Mouse (Mus musculus): Measurements from ENCODE around the gene Adam23. TPM values are rescaled to one million over a fixed set of nuclear protein-coding genes. Genes with fewer than 3 reads are reported as not detected.

Gene Adam23
- total RNA-seq (2021) = 100 to 1,000 TPM; 132 to 176 TPM

DNA sequence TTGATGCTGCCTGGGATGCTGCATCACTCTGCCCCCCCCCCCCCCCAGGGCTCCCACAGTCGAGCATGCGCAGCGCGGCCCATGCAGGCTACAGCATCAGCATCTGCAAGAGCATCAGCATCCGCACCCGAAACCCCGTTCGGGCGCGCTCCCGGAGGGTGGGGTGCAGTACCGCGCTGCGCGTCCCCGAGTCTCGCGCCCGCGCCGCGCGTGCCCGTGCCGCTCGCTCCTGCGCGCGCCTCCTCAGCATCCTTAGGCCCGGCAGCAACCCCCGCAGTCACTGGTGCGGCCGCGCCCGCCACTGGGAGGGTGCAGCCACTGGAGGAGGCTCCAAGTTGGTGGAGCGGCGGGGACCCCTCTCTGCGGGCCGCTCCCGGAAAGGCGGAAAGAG, at the start of gene Adam23:
Gene Adam23, plus strand, starts transcription at position 236 of the 391 bp plus-strand sequence.
- intact Hi-C loops (cut with DNase I) = loop anchor here (2.0 to 5.0 kb wide), 3 partner anchors 13 to 268 kb away; partner anchors contain the start of genes Eef1b2 and Ndufs1
- DNase-seq (ENCODE audit: low spot score in 2 of 2) = peak; percentile 85 to 91

DNA sequence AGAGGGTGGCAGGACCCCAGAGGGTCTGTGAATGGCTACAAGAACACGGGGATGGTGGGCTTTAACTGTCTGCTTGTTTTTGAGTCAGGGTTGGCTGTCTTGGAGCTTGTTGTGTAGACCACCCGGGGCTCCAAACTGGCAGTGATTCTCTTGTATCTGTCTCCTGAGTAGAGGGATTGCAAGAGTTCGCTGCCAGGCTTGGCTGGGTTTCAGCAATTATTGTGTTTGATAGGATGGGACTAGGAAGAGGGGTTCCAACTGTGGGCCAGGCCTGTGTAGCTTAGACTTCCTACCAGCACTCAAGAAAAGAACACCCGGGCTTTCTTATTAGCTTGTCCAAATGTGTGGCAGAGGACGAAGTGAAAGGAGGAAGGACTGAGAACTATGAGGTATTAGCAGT, 44.6 kb upstream of the Adam23 start:
- intact Hi-C loops (cut with DNase I) = no loop called here
- no peak for DNase-seq (ENCODE audit: low spot score in 2 of 2)

DNA sequence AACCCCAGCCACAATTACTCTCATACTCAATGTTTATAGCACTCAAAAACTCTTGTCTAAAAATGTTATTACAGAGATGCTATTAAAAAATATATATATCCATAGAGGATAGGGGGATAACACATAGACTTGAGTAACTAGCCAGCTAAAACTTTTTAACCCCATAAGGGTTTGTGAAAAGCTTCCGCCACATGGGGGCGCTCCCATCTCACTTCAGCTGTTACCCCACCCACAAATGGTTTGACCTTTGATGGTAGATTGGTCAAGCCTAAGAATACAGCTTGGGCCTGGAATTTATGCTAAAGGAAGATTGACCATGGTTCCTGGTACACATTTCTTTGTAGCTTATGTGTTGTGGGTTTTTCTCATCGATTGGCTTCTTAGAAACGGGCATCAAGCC, 42.1 kb upstream of the Adam23 start:
- peak in 1 of 2 experiments; percentile 8 for DNase-seq (ENCODE audit: low spot score in 2 of 2)
- intact Hi-C loops (cut with DNase I) = loop anchor here (2.0 kb wide), 1 partner anchor 253 kb away; no protein-coding TSS in a partner anchor

DNA sequence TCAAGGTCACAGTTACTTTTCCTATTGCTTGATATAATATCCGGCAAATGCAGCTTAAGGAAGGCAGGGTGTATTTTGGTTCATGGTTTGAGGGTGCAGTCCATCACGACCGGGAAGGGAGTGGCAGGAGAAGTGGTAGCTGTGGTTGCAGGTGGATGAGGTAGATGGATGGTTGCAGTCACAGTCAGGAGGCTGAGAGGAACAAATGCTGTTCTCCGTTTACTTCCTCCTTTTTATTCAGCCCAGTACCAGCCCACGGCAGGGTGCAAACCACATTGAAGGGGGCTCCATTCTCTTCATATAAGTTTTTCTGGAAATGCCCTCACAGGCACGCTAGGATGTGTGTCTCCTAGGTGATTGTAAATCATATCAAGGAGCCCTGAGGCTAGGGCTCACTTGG, 37.3 kb upstream of the Adam23 start:
- DNase-seq (ENCODE audit: low spot score in 2 of 2) = no peak
- intact Hi-C loops (cut with DNase I) = no loop called here

DNA sequence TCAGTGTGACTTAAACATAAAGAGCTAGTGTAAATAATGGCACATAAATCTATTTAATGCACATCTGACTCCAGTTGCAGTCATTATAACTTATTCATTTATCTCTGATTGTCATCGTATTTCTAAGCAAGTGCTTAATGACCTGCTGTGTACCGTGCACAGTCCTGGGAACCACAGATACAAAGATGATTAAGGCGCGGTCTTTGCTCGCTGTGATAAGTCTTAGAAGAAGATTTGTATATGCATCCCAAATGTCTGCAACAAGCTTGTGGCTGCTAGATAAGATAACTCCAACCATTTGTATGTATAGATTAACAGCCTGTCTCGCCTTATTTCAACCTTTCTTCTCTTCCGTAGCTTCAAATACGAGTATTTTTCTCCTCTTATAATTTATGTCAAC, 27.2 kb upstream of the Adam23 start:
- no peak for DNase-seq (ENCODE audit: low spot score in 2 of 2)
- intact Hi-C loops (cut with DNase I) = no loop called here

DNA sequence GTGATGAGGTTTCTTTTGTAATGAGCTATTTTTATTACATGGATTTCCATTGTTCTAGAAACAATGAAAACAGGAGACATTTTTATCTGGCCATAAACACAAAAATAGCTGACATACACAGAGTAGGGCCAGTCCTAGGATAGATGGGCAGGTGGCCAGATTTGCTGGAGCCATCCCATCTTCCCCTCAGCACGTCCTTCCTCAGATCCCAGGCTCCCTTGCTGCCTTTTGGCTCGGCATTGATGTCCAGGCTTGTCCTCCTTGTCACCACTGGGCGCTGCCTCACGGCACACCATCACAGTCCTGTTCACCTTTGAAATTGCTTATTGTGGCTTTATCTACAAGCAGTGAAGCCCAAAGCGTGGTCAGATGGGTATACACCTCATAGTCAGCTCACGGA, 15.0 kb upstream of the Adam23 start:
- intact Hi-C loops (cut with DNase I) = no loop called here
- no peak for DNase-seq (ENCODE audit: low spot score in 2 of 2)

DNA sequence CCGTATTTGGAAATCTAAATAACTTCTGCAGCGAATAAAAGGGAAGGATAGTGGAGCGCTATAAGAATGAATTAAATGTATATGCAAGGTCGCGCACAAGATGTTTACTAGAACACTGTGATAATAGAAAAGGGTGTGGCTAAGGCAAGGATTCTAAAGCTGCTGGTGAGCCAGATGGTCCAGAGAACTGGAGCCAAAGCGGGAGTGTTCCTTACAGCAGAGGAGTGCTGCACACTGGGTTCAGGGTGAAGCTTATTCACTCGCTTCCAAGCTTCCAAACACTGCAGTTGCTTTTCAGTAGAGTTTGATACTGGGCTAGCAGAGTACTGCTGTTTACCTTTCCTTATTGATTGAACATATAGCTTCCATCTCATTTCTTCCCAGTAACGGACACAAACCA, 14.5 kb upstream of the Adam23 start:
- DNase-seq (ENCODE audit: low spot score in 2 of 2) = peak in 1 of 2 experiments; percentile 17

DNA sequence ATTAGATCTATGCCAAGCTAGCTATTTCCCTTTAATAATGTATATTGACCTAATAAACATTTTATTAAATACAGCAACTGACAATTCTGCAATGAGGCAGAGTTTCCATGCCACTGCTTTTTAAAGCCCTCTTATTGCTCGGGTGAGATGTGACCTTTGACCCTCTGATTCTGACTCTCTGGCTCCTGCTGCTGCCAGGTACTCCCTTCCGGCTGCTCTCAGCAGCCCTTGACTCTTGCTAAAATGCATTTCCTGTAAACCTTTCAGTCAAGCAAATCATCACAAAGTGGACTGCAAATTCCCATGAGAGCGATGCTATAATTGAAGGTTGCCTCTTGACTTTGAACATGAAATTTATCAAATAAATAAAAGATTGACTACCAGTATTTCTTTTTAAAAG, 13.8 kb upstream of the Adam23 start:
- DNase-seq (ENCODE audit: low spot score in 2 of 2) = no peak

More for the DNA sequence above, 14.5 kb upstream of the Adam23 start:
- intact Hi-C loops (cut with DNase I) = no loop called here

DNA sequence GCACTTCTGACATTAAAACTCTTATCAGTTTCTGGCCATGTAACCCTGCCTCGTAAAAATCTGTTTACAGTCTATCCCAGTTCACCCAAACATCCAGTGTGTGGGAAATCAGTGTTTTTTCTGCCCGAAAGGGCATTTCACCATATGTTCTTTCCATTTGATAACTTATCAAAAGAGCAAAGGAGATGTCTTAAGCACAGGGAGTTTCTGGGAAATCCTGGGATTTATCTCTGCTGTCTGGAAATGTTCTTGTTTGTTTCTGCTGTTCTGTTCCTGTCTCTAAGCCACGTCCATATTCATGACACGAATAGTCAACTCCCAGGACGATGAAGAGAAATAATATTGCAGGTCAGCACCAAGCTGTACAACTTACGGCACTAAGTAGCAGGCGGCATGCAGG, 11.6 kb upstream of the Adam23 start:
- DNase-seq (ENCODE audit: low spot score in 2 of 2) = no peak
- intact Hi-C loops (cut with DNase I) = no loop called here

More for the DNA sequence above, 13.8 kb upstream of the Adam23 start:
- intact Hi-C loops (cut with DNase I) = no loop called here

DNA sequence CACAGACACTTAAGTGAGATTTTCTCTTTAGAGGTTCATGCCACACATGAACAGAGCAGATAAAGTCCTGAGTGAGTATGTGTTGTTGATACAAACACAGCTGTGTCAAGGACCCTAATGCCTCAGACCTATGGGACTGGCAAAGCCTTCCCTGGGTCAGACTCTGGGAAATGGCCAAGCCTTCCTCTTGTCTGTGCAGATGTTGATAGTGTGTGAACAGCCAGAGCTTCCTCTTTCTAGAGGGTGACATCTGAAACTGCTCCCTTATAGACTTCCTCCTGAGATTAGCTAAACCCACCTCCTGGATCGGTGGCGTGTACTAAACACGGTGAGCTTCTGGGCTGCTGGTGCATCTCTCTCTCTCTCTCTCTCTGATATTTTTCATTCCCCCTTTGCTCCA, 8.2 kb upstream of the Adam23 start:
- intact Hi-C loops (cut with DNase I) = no loop called here
- DNase-seq (ENCODE audit: low spot score in 2 of 2) = no peak

DNA sequence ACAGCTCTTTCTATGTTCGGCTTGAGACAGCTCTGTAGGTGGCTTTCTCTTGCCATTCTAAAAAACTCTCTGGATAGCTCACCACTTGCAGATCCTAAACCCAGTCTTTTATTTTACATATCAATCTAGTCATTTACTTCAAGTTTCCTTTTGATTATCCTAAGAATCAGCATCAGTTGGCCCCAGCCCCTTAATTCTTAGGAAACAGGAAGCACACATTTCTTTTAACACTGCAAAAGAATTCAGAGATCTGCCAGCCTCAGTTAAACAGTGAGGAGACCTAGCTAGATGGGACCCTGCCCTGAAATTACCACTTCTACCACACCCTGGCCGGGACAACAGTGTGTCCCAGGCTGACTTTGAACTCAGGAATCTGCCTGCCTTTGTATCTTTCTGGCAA, 3.5 kb upstream of the Adam23 start:
- DNase-seq (ENCODE audit: low spot score in 2 of 2) = no peak
- intact Hi-C loops (cut with DNase I) = no loop called here

DNA sequence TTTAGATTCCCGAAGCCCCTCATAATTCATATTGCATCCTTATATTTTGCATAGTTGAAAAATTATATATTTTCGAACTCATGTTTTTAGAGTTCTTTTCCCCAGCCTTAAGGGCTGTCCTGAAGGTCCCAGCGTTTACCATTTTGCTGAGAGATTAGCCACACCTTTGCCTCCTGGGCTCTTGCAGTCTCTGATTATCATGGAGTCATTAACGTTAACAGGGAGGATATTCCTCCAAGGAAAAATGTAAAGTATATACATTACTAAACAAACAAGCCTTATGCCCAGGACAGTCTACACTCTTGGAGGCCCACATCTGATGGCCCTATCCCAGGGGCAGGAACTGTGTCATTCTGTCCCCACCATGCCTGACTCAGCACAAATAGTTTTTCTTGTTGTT, 3.1 kb upstream of the Adam23 start:
- no peak for DNase-seq (ENCODE audit: low spot score in 2 of 2)
- intact Hi-C loops (cut with DNase I) = no loop called here

DNA sequence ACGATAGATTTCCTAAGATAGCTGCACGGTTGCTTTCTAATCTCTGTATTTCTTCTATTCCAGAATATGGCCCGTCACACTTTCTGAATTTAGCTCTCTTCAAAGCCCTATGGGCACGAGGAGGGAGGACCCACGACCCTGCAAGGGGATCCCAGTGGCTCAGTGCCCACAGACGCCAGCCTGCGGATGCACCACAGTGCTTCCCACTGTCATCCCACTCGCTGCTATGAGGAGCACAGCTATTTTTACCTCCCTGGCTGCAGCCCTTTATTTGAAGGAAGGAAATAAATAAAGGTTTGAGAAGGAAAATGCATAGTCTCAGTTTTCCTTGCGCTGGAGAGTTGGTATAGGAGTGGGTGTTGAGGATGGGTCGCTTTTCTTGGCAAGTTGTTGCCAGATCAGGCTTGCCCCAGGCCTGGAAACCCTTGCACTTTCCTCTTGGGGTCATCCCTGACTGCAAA, 512 bp upstream of the Adam23 start:
- intact Hi-C loops (cut with DNase I) = loop anchor here (2.0 to 5.0 kb wide), 3 partner anchors 14 to 268 kb away; partner anchors contain the start of genes Eef1b2 and Ndufs1
- peak; percentile 61 to 81 for DNase-seq (ENCODE audit: low spot score in 2 of 2)

DNA sequence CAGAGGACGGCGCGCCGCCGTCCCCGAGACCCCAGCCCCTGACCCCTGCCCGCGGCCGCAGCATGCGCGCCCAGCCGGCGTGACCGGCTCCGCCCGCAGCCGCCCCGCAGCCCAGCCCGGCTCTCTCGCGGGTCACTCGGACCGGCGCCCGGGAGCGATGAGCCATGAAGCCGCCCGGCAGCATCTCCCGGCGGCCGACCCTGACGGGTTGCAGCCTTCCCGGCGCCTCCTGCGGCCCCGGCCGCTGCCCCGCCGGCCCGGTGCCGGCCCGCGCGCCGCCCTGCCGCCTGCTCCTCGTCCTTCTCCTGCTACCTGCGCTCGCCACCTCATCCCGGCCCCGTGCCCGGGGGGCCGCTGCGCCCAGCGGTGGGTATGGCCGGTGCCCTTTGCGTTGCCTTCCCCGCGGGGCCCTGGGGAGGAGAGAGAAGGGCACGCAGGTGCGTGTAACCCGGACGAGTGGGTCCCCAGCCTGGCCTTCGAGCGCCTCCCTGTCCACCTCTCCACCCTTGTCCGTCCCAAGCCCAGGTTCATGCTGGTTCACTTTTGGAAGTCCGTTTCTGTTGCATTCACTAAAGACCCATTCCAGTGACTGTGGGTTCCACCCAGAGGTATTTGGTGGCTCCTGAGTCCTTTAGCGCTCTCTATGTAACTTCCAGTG, 485 bp downstream of the Adam23 start:
- intact Hi-C loops (cut with DNase I) = loop anchor here (5.0 kb wide), 2 partner anchors 169 to 269 kb away; partner anchors contain the start of genes Eef1b2 and Ndufs1
- DNase-seq (ENCODE audit: low spot score in 2 of 2) = peak; percentile 34 to 43

DNA sequence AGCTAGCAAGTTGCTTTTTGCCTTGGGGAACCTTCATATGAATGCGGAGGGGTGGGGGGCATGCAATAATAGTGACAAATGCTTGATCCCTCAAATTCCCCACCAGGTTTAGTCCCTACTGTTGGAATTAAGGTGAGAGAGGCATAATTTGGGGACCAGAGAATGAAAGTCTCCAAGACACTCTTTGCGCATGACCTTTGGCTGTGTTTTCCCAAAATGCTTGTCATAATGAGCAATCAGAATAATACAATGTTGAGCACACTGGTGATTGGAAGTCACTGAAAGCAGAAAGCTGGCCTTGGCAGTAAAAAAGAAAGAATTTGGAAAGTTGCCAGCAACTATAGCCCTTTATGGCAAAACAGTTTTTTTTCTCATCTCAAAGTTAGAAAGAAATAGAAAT, 1.0 kb downstream of the Adam23 start:
- no peak for DNase-seq (ENCODE audit: low spot score in 2 of 2)
- intact Hi-C loops (cut with DNase I) = loop anchor here (5.0 kb wide), 2 partner anchors 169 to 269 kb away; partner anchors contain the start of genes Eef1b2 and Ndufs1

DNA sequence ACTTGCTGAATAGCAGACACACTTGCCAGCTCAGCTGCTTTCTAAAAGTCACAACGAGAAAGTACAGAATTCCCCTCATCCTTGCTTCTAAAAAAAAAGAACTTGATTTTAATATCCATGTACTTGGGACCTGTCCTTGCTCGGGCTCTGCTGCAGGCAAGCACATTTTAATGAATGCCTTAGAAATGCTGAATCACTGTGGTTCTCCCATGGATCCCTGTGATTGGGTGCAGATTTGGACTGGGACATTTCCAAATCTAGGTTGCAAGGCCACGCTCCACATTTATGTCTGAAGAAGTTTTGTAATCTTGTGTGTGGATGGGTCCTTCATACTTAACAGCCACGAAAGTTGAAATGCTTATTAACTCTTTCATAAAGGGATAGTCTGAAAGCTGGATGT, 4.4 kb downstream of the Adam23 start:
- intact Hi-C loops (cut with DNase I) = no loop called here
- no peak for DNase-seq (ENCODE audit: low spot score in 2 of 2)

DNA sequence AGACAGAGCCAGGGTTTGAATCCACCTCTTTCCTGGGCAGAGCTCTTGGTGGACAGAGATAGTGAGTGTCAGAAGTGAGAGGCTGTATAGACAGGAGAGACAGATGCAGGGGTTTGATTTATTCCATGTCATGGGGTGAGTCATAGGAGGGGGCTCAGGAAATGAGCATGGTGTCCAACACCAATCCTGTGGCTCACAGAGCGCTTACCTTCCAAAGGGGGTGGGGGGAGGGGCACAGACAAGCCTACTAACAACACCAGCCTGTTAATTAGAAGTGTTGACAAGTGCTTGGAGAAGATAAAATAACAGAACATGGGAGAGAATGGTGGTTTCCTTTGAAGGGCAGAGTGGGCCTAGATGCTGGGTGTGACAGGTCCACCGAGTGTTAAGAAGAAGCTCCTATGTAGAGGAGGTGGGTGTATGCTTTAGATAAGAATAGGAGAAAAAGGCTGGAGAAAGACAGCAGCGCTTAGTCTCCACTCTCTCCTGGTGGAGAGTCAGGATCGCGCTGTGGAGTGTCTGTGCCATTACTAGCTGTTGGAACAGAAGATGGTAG, 7.7 kb downstream of the Adam23 start:
- intact Hi-C loops (cut with DNase I) = no loop called here
- DNase-seq (ENCODE audit: low spot score in 2 of 2) = no peak

DNA sequence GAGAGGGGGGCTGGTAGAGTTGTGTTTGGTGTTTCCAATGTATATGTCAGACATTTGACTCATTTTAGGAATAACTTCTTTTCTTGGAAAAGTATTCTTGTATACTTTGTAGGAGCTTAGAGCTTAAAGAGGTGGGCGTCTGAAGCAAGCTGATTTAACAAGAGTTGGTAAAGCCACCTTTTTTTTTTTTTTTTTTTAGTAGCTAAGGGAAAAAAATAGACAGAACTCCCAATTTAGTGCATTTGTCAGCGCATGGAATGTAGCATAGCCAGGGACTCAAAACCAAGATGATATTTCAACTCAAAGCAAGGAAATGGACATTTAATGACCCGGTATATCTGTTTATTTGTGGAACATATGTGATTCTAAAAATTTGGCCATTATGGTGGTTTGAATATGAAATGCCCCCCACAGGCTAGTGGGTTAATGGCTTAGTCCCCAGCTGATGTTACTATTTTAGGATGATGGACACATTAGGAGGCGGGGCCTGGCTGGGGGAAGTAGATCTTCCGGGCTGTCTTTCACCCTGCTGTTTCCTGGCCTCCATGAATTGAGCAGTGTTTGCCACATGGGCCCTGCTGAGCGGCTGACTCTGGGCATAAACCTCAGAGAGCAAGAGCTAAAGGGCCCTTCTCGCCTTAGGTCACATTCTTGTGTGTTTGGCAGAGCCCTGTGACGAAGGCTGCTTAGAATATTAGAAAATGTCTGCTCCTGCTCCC, 12.3 kb downstream of the Adam23 start:
- intact Hi-C loops (cut with DNase I) = loop anchor here (2.0 kb wide), 1 partner anchor 13 kb away; the partner anchor contains the start of gene Adam23
- peak in 1 of 2 experiments; percentile 60 for DNase-seq (ENCODE audit: low spot score in 2 of 2)

DNA sequence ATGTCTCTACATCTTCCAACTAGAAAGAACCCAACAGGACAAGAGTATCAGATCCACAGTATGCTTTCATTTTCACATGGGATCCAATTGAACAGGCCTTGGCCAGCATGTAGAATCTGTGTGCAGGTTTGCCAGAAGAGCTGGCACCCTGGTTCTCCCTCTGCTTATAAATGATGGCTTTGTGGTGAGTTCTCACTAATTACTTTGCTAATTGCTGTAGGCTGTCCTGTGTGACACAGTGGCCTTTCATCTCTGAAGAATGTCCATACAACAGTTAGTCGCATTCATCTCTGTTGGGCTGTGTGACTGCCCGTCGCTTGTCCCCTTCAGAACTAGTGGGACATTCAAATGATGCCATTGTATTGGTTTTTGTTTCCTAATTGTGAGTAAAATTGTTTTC, 13.5 kb downstream of the Adam23 start:
- intact Hi-C loops (cut with DNase I) = loop anchor here (2.0 kb wide), 1 partner anchor 14 kb away; the partner anchor contains the start of gene Adam23

DNA sequence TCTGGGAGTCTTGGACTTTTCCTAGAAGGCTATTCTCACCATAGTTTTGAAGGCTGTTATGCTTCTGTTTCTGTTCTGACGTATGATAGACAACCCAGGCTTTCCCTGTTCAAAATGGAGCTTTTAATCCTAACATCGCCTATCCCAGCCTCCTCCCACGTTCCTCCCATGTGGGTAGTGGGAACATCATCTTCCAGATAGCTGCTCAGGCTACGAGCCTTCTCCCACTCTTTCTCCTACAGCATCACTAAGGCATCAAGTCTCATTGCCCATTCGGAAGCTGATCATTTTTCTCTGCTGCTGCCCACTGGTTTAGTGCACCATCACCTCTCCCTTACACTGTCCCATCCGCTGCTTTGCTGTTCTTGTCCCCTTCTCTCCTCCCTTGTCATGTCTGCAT, 14.2 kb downstream of the Adam23 start:
- peak in 1 of 2 experiments; percentile 70 for DNase-seq (ENCODE audit: low spot score in 2 of 2)

More for the DNA sequence above, 13.5 kb downstream of the Adam23 start:
- DNase-seq (ENCODE audit: low spot score in 2 of 2) = peak in 1 of 2 experiments; percentile 52

More for the DNA sequence above, 14.2 kb downstream of the Adam23 start:
- intact Hi-C loops (cut with DNase I) = loop anchor here (2.0 kb wide), 1 partner anchor 15 kb away; the partner anchor contains the start of gene Adam23
